Mouse (Mus musculus) CH12.LX (cell line): ENCODE measurements around the gene Map2k6. TPM values are rescaled to one million over a fixed set of nuclear protein-coding genes. Genes with fewer than 3 reads are reported as not detected.

Experiments
- DNase-seq: peaks from one replicate; pipeline ENCODE4 v3.0.0-alpha.2; 2013; ENCODE audit errors: extremely low read depth
- H3K27ac ChIP-seq: 2 replicates; pipeline ENCODE4 v1.5.1; 2012; ENCODE audit warnings: low read depth, mild to moderate bottlenecking, control low read depth, moderate library complexity; ENCODE audit not compliant: insufficient read depth
- H3K27me3 ChIP-seq: replicated peaks from 2 replicates; pipeline ENCODE3; 2012; ENCODE audit warnings: inconsistent platforms
- H3K36me3 ChIP-seq, 2 experiments: replicated peaks in 1 of 2; 2 replicates each; pipeline versions ENCODE3 to v1.6.1; 2012; ENCODE audit warnings: inconsistent platforms in 1 of 2, low read length in 1 of 2, mild to moderate bottlenecking in 1 of 2, mixed read lengths in 1 of 2, moderate library complexity in 1 of 2; ENCODE audit not compliant: control insufficient read depth in 1 of 2, insufficient read depth in 1 of 2
- H3K4me1 ChIP-seq, 2 experiments: 2 replicates each; pipeline ENCODE4 v1.6.1; 2012; ENCODE audit warnings: inconsistent platforms in 1 of 2, moderate library complexity in 1 of 2; ENCODE audit not compliant: insufficient read depth in 2 of 2, control insufficient read depth in 1 of 2
- H3K4me2 ChIP-seq: 2 replicates; pipeline ENCODE4 v1.6.1; 2012; ENCODE audit warnings: low read depth, mild to moderate bottlenecking, control low read depth; ENCODE audit not compliant: poor library complexity, insufficient read depth, severe bottlenecking
- H3K4me3 ChIP-seq, 3 experiments: fragments of 150-350 bp in 1 of 3; sonication (generic) in 1 of 3; replicated peaks in 1 of 3; 2 replicates each; pipeline versions ENCODE3 to v1.5.1; 2011 to 2012; ENCODE audit warnings: low read depth in 2 of 3, low read length in 2 of 3, mild to moderate bottlenecking in 2 of 3, moderate library complexity in 2 of 3, control low read depth in 1 of 3, improper control_type of control experiment in 1 of 3, inconsistent platforms in 1 of 3, mixed read lengths in 1 of 3; ENCODE audit not compliant: poor library complexity in 1 of 3
- H3K79me2 ChIP-seq: replicated peaks from 2 replicates; pipeline ENCODE4 v1.6.1; 2012; ENCODE audit warnings: mild to moderate bottlenecking, moderate library complexity; ENCODE audit not compliant: control insufficient read depth, poor library complexity, insufficient read depth, severe bottlenecking; ENCODE audit errors: extremely low read depth
- H3K9ac ChIP-seq: 2 replicates; pipeline ENCODE4 v1.6.1; 2012; ENCODE audit warnings: low read depth, mild to moderate bottlenecking, control low read depth, moderate library complexity; ENCODE audit not compliant: insufficient read depth
- H3K9me3 ChIP-seq: replicated peaks from 2 replicates; pipeline ENCODE3; 2012; ENCODE audit warnings: low read length, inconsistent platforms, mixed read lengths
- CHD1 ChIP-seq: IDR thresholded peaks from 2 replicates; pipeline ENCODE4 v1.6.1; 2012; ENCODE audit warnings: low read depth, low read length, improper control_type of control experiment, inconsistent platforms
- CHD2 ChIP-seq: IDR thresholded peaks from 2 replicates; pipeline ENCODE4 v1.6.1; 2011; ENCODE audit warnings: low read length, improper control_type of control experiment
- CTCF ChIP-seq, 2 experiments: IDR thresholded peaks in 1 of 2; conservative IDR thresholded peaks in 1 of 2; 2 replicates each; pipeline ENCODE4 v1.5.1; 2011 to 2012; ENCODE audit warnings: low read depth in 2 of 2, low read length in 2 of 2, improper control_type of control experiment in 1 of 2, inconsistent platforms in 1 of 2, mild to moderate bottlenecking in 1 of 2, moderate library complexity in 1 of 2
- ELF1 ChIP-seq: IDR thresholded peaks from 2 replicates; pipeline ENCODE4 v1.6.1; 2014; ENCODE audit warnings: low read depth, mild to moderate bottlenecking, inconsistent platforms, low read length, improper control_type of control experiment
- EP300 ChIP-seq: IDR thresholded peaks from 2 replicates; pipeline ENCODE4 v1.6.1; 2011; ENCODE audit warnings: low read length, improper control_type of control experiment
- ETS1 ChIP-seq: conservative IDR thresholded peaks from 2 replicates; pipeline ENCODE4 v1.6.1; 2012; ENCODE audit warnings: low read depth, mild to moderate bottlenecking, inconsistent platforms, low read length, improper control_type of control experiment, moderate library complexity
- HCFC1 ChIP-seq: IDR thresholded peaks from 2 replicates; pipeline ENCODE4 v1.6.1; 2012; ENCODE audit warnings: low read depth, mild to moderate bottlenecking, inconsistent platforms, low read length, improper control_type of control experiment
- IRF4 ChIP-seq: IDR thresholded peaks from 2 replicates; pipeline ENCODE4 v1.6.1; 2014; ENCODE audit warnings: low read depth, mild to moderate bottlenecking, inconsistent platforms, low read length, improper control_type of control experiment
- JUN ChIP-seq: IDR thresholded peaks from 2 replicates; pipeline ENCODE4 v1.6.1; 2011; ENCODE audit warnings: low read depth, mild to moderate bottlenecking, low read length, improper control_type of control experiment, moderate library complexity; ENCODE audit not compliant: insufficient read depth
- JUND ChIP-seq: conservative IDR thresholded peaks from 2 replicates; pipeline ENCODE4 v1.6.1; 2011; ENCODE audit warnings: low read depth, low read length, improper control_type of control experiment
- MAFK ChIP-seq: IDR thresholded peaks from 2 replicates; pipeline ENCODE4 v1.6.1; 2011; ENCODE audit warnings: low read length, improper control_type of control experiment; ENCODE audit not compliant: insufficient replicate concordance
- MAX ChIP-seq: IDR thresholded peaks from 2 replicates; pipeline ENCODE4 v1.6.1; 2011; ENCODE audit warnings: low read length, improper control_type of control experiment
- MYC ChIP-seq: IDR thresholded peaks from 2 replicates; pipeline ENCODE4 v1.6.1; 2011; ENCODE audit warnings: low read depth, mild to moderate bottlenecking, improper control_type of control experiment, low read length
- NRF1 ChIP-seq: IDR thresholded peaks from 2 replicates; pipeline ENCODE4 v1.6.1; 2014; ENCODE audit warnings: low read depth, mild to moderate bottlenecking, inconsistent platforms, low read length, improper control_type of control experiment, moderate library complexity
- RAD21 ChIP-seq: IDR thresholded peaks from 2 replicates; pipeline ENCODE4 v1.6.1; 2011; ENCODE audit warnings: low read depth, mild to moderate bottlenecking, low read length, improper control_type of control experiment, moderate library complexity
- RCOR1 ChIP-seq: conservative IDR thresholded peaks from 2 replicates; pipeline ENCODE4 v1.6.1; 2012; ENCODE audit warnings: low read depth, mild to moderate bottlenecking, inconsistent platforms, low read length, improper control_type of control experiment
- SIN3A ChIP-seq: IDR thresholded peaks from 2 replicates; pipeline ENCODE4 v1.6.1; 2012; ENCODE audit warnings: low read length, improper control_type of control experiment, inconsistent platforms
- TCF12 ChIP-seq: IDR thresholded peaks from 2 replicates; pipeline ENCODE4 v1.6.1; 2014; ENCODE audit warnings: low read depth, mild to moderate bottlenecking, inconsistent platforms, low read length, improper control_type of control experiment
- UBTF ChIP-seq: IDR thresholded peaks from 2 replicates; pipeline ENCODE4 v1.6.1; 2012; ENCODE audit warnings: low read depth, mild to moderate bottlenecking, inconsistent platforms, low read length, improper control_type of control experiment, moderate library complexity
- USF1 ChIP-seq: IDR thresholded peaks from 2 replicates; pipeline ENCODE4 v1.6.1; 2014; ENCODE audit warnings: low read depth, mild to moderate bottlenecking, inconsistent platforms, low read length, improper control_type of control experiment
- ZC3H11A ChIP-seq: IDR thresholded peaks from 2 replicates; pipeline ENCODE4 v1.6.1; 2012; ENCODE audit warnings: low read depth, mild to moderate bottlenecking, inconsistent platforms, low read length, improper control_type of control experiment
- ZMIZ1 ChIP-seq: IDR thresholded peaks from 2 replicates; pipeline ENCODE4 v1.6.1; 2012; ENCODE audit warnings: low read depth, mild to moderate bottlenecking, inconsistent platforms, low read length, improper control_type of control experiment
- ZNF384 ChIP-seq: IDR thresholded peaks from 2 replicates; pipeline ENCODE4 v1.6.1; 2012; ENCODE audit warnings: low read depth, low read length, improper control_type of control experiment, inconsistent platforms
- dilution Hi-C: fragments of 300-500 bp; cut with MboI; formaldehyde crosslinking; loops from 2 replicates; pipeline ENCODE4 v1.14.3; 2020; ENCODE audit warnings: low sequenced_read_pairs; ENCODE audit not compliant: extremely low pct_unique_long_range_greater_than_20kb, extremely low pct_ligation_motif_present
- in situ Hi-C: fragments of 300-500 bp; cut with MboI; formaldehyde crosslinking; loops from 3 replicates; pipeline ENCODE4 v1.14.3; 2019; ENCODE audit warnings: low sequenced_read_pairs, low pct_ligation_motif_present, low pct_unique_long_range_greater_than_20kb, mixed read lengths
- polyA plus RNA-seq: library from polyadenylated mRNA; unstranded; fragments of >175 nt; gene quantifications from 2 replicates; pipeline ENCODE4 v1.2.1, GENCODE M21; 2012; ENCODE audit warnings: low read depth; ENCODE audit not compliant: insufficient read length
- total RNA-seq, 2 experiments: library from RNA; depleted of rRNA; stranded (reverse); fragments of 300-350 nt in 1 of 2; fragments of >200 nt in 1 of 2; gene quantifications; 2 replicates each; pipeline ENCODE4 v1.2.3; 2012 to 2014

The Map2k6 gene
- total and polyA plus RNA-seq, 3 experiments: 16.8 to 21.9 (median 18.0) TPM

GRCm38 (mm10) chr11:110485081-110485480 is 86.2 kb downstream of the Map2k6 start:
- in situ Hi-C loops: loop anchor here (25.0 kb wide), 1 partner anchor 598 kb away; no protein-coding TSS in a partner anchor
- TF ChIP-seq ETS1: no peak
- TF ChIP-seq USF1: no peak
- no peak for TF ChIP-seq RAD21
- TF ChIP-seq CTCF (conservative IDR thresholded peaks at IDR 0.05 in 1 of 2, IDR thresholded peaks at IDR 0.05 in 1 of 2; ENCODE audit: low read depth in 2 of 2, low read length in 2 of 2): no peak
- no peak for TF ChIP-seq EP300
- TF ChIP-seq TCF12: no peak
- TF ChIP-seq ZC3H11A: no peak
- no peak for TF ChIP-seq ELF1
- no peak for TF ChIP-seq JUN
- TF ChIP-seq ZMIZ1: no peak
- TF ChIP-seq MAX: no peak
- no peak for TF ChIP-seq MYC
- no peak for TF ChIP-seq CHD1
- Histone ChIP-seq H3K79me2 (peaks cover under 1% of the 10 kb centered on the region; the same call in 1 of the 2 replicates), H3K4me1 (peaks cover 10 to 35% of the 10 kb centered on the region in 2 experiments), H3K27me3 (no peaks in the 10 kb centered on the region), H3K4me2 (peak overlapping the region; percentile 4; the same call in 1 of the 2 replicates), H3K9me3 (peaks cover 6% of the 10 kb centered on the region), H3K9ac (no peak overlapping the region), H3K36me3 (peaks cover 8 to 56% of the 10 kb centered on the region in 2 experiments), H3K4me3 (no peak overlapping the region), H3K27ac (no peak overlapping the region)
- dilution Hi-C loops: no loop called here
- no peak for DNase-seq

GRCm38 (mm10) chr11:110487796-110488195 is 88.9 kb downstream of the Map2k6 start:
- Histone ChIP-seq H3K4me1 (peaks cover 6 to 10% of the 10 kb centered on the region in 2 experiments), H3K9ac (no peak overlapping the region), H3K36me3 (peaks cover 26 to 71% of the 10 kb centered on the region in 2 experiments), H3K4me3 (no peak overlapping the region), H3K27ac (no peak overlapping the region), H3K79me2 (no peaks in the 10 kb centered on the region), H3K27me3 (no peaks in the 10 kb centered on the region), H3K4me2 (no peak overlapping the region), H3K9me3 (peaks cover 13% of the 10 kb centered on the region)
- no peak for TF ChIP-seq ZMIZ1
- no peak for TF ChIP-seq EP300
- no peak for TF ChIP-seq CTCF (conservative IDR thresholded peaks at IDR 0.05 in 1 of 2, IDR thresholded peaks at IDR 0.05 in 1 of 2; ENCODE audit: low read depth in 2 of 2, low read length in 2 of 2)
- no peak for TF ChIP-seq JUND
- TF ChIP-seq SIN3A: no peak
- TF ChIP-seq ELF1: no peak
- TF ChIP-seq ETS1: no peak
- no peak for TF ChIP-seq NRF1
- no peak for TF ChIP-seq MAFK
- no peak for TF ChIP-seq HCFC1
- TF ChIP-seq ZC3H11A: no peak
- no peak for TF ChIP-seq RCOR1
- TF ChIP-seq ZNF384: no peak
- no peak for TF ChIP-seq TCF12
- TF ChIP-seq UBTF: no peak
- no peak for TF ChIP-seq IRF4
- TF ChIP-seq CHD2: no peak
- in situ Hi-C loops (loop anchor here (25.0 kb wide), 1 partner anchor 600 kb away; no protein-coding TSS in a partner anchor), dilution Hi-C loops (no loop called here)
- no peak for DNase-seq
